Mouse (Mus musculus) T-helper 1 cell (primary cell): ENCODE results near the gene Dnajc15.
"Not testable (repeated sequence)": the region's sequence is repeated elsewhere in the genome, so short reads cannot be mapped to it uniquely, and the experiment has no call there.

Experiments used
- in situ Hi-C: fragments of 300-600 bp; cut with MboI, MseI; formaldehyde crosslinking; loops from one replicate; pipeline ENCODE4 v1.15.1; 2025; ENCODE audit warnings: high pct_unique_total_duplicates

The Dnajc15 gene

GRCm38 (mm10) chr14:77874304-77875241, at the start of gene Dnajc15:
Dnajc15 (minus strand) TSS chr14:77875125.
- in situ Hi-C loops: loop anchor here (25.0 kb wide), 1 partner anchor 1862 kb away; the partner anchor contains the start of gene Gtf2f2

DNA sequence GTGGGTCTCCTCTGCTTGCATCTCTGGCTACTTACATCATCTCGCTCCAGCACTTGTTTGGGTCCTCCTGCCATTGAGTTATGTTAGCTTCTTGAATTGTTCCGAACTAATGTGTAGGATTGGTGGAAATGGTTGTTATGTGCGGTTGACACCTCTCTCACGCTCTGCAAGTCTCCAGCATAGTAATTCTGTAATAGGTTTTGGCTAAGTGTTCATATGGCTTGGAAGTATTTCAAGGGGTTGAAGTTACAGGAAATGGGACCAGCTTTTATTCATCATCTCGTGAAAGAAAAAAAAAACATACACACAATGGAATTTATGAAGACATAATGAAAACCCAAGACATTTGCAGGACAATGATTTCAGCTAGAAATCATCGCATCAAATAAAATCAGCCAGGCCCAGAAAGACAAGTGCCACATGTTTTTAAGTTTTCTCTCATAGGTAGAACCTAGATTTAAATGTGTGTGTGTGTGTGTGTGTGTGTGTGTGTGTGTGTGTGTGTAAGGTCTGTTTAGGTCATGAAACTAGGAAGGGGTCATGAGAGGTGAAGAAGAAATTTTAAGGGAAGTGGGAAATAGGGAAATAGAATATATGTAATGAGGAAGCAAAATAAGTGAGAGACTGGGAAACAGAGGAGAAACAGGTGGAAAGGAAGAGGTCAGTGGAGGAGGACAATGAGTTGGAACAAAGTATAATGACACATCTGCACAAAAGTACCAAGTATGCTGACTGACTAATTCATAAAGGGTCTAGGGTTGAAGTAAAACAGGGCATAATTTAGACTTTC, 48.3 kb upstream of the Dnajc15 start:
- in situ Hi-C loops: no loop called here

DNA sequence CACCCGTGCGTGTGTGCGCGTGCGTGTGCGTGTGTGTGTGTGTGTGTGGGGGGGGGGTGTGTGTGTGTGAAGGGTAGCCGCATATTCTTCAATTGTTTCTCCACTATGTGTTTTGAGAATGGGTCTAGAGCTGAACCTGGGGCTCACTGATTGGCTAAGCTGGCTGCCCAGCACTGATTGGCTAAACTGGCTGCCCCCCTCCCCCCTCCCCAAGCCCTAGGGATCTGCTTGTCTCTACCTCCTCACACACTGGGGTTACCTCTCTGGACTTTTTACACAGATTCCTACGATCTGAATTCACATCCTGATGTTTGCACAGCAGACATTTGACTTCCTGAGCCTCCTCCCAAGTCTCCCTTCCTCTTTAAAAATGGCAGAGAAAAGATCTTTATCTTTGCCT, 46.7 kb upstream of the Dnajc15 start:
- in situ Hi-C loops: no loop called here

- in situ Hi-C loops: no loop called here
Measured at GRCm38 (mm10) chr14:77915776-77916175, 40.9 kb upstream of the Dnajc15 start.

- in situ Hi-C loops: no loop called here
Measured at GRCm38 (mm10) chr14:77906586-77906985, 31.7 kb upstream of the Dnajc15 start.

DNA sequence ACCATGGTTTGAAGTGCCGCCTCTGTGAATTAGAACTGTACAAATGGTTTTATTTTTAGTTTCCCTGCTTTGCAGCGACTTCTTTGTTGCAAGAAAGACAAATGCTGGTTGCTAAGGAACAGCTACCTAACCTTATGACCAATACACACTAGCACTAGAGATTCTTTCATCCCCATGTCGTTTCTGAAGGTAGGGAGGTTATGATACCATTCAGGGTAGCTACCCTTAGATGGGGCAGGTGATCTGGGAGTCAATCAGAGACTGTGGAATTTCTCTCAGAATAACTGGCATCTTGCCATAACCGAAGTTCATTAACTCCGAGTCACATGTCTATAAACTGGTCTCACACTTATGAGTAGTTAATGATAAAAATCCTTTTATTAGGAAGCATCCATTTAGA, 30.5 kb upstream of the Dnajc15 start:
- in situ Hi-C loops: no loop called here

- in situ Hi-C loops: no loop called here
Measured at GRCm38 (mm10) chr14:77904171-77904762, 29.3 kb upstream of the Dnajc15 start, which contains the start of gene Epsti1. Epsti1 (plus strand) TSS chr14:77904239.

GRCm38 (mm10) chr14:77902541-77902940, 27.6 kb upstream of the Dnajc15 start:
- in situ Hi-C loops: no loop called here

DNA sequence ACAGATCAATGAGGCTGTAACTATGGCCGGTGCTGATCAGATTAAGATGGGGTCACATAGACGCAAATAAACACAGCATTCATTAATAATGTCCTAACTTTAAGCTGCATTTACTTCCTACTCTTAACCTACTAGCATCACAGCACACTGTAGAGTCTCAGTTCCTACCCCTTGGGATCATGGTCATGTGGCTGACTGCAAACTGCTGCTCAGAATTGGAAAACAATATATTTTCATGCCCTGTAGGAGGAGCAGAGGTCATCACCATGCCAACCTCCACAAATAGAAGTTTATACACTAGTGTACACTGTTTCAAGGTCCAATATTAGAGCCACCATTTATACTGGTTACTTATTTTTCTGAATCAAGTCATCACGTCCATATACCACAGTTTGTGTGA, 21.0 kb upstream of the Dnajc15 start:
- in situ Hi-C loops: no loop called here

- in situ Hi-C loops: no loop called here
Measured at GRCm38 (mm10) chr14:77889911-77890310, 15.0 kb upstream of the Dnajc15 start.

GRCm38 (mm10) chr14:77886941-77887340, 12.0 kb upstream of the Dnajc15 start:
- in situ Hi-C loops: no loop called here

DNA sequence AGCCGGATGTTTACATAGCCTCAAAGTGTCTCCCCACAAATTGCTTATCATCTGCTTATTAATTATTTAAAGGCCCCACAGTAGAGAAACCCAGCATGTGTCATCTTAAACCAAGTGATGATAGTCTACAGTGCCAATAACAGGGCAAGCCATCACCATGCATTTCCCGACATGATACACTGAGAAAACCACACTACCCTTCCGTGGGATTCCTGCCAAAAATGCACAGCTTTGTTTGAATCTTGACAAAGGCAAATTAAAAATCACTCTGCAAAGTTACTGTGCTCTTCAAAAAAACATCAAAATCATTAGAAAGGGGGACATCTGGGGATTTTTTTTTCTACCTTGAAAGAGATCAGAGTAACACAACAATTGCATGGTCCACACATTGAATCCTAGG, 11.5 kb upstream of the Dnajc15 start:
- in situ Hi-C loops: no loop called here

- in situ Hi-C loops: no loop called here
Measured at GRCm38 (mm10) chr14:77882669-77883068, 7.7 kb upstream of the Dnajc15 start.

GRCm38 (mm10) chr14:77881998-77882397, 7.1 kb upstream of the Dnajc15 start:
- in situ Hi-C loops: no loop called here

- in situ Hi-C loops: not testable (repeated sequence)
Measured at GRCm38 (mm10) chr14:77877876-77878275, 3.0 kb upstream of the Dnajc15 start.

DNA sequence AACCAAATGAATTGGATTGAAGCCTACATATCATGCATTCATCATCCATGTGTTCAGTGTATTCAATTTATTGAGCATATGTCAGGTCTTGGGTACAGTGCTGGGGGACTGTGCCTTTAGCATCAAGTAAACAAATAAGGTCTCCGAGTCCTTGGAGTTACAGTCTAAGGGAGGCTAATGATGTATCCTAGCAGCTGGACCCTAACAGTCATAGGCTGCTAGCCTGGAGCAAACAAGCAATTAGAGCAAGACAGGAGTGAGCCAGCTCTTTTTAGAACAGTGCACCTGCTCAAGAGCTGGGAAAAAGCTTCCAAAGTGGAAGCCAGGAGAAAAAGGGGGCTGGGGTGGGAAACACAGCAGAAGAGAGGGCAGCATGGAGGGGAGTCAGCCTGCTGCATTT, 1.3 kb upstream of the Dnajc15 start:
- in situ Hi-C loops: no loop called here

- in situ Hi-C loops: loop anchor here (25.0 kb wide), 1 partner anchor 1859 kb away; the partner anchor contains the start of gene Gtf2f2
Measured at GRCm38 (mm10) chr14:77871380-77871975, 3.4 kb downstream of the Dnajc15 start.

DNA sequence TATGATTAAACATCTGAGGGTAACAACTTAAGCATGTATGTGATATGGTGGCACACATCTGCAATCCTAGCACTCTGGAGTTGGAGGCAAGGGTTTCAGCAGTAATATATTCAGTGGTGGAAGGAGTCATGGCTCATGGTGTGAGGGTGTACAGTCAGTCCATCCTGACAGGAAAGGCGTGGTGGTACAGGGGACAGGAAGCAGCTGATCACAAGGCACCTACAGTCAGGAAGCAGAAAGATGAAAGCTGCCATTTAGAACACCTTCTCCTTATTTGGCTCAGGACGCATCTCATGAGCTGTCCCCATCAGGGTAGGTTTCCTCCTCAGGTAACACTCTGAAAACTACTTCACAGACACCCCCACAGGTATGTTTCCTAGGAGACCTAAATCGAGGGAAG, 4.0 kb downstream of the Dnajc15 start:
- in situ Hi-C loops: loop anchor here (25.0 kb wide), 1 partner anchor 1859 kb away; the partner anchor contains the start of gene Gtf2f2

DNA sequence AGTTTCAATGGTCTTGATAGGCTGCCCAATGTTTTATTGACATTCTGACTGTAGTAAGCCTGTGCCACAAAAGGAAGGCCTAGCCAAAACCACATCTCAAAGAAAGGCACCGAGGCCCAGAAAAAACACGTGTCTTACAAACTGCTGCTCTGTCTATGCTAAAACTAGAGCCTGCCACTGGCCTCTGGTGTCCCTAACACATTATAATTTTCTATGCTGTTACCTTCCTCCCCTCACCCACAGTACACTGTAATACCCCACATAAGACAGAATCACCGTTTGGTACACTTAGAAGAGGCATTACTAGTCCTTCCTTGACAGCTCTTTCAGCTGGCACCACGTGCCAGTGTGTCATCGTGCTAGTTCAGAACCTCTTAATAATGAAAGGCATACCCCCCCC, 7.3 kb downstream of the Dnajc15 start:
- in situ Hi-C loops: loop anchor here (10.0 to 25.0 kb wide), 2 partner anchors 547 to 1855 kb away; partner anchors contain the start of gene Gtf2f2

GRCm38 (mm10) chr14:77864510-77864909, 10.4 kb downstream of the Dnajc15 start:
- in situ Hi-C loops: loop anchor here (10.0 to 25.0 kb wide), 2 partner anchors 550 to 1852 kb away; partner anchors contain the start of gene Gtf2f2

- in situ Hi-C loops: loop anchor here (10.0 to 25.0 kb wide), 2 partner anchors 551 to 1852 kb away; partner anchors contain the start of gene Gtf2f2
Measured at GRCm38 (mm10) chr14:77864051-77864450, 10.9 kb downstream of the Dnajc15 start.
